Mouse (Mus musculus): ENCODE measurements around the gene Pparg. TPM values are rescaled to one million over a fixed set of nuclear protein-coding genes. Genes with fewer than 3 reads are reported as not detected.

Pparg gene
- polyA plus RNA-seq, 3 experiments from 2014 or later = 0.43 to 0.99 (median 0.54) TPM

- no peak for ATAC-seq
Measured at GRCm38 (mm10) chr6:115464661-115465060, 103.9 kb downstream of the Pparg start.

GRCm38 (mm10) chr6:115465463-115465862 is 104.7 kb downstream of the Pparg start:
- ATAC-seq = no peak

- no peak for ATAC-seq
Measured at GRCm38 (mm10) chr6:115465876-115466275, 105.1 kb downstream of the Pparg start.

GRCm38 (mm10) chr6:115466601-115467000 is 105.8 kb downstream of the Pparg start:
- ATAC-seq = no peak

GRCm38 (mm10) chr6:115469666-115470581 is 109.2 kb downstream of the Pparg start:
- ATAC-seq = no peak

- ATAC-seq = no peak
Measured at GRCm38 (mm10) chr6:115471956-115472355, 111.2 kb downstream of the Pparg start.

GRCm38 (mm10) chr6:115477081-115477695 is 116.4 kb downstream of the Pparg start:
- ATAC-seq = no peak

- no peak for ATAC-seq
Measured at GRCm38 (mm10) chr6:115479963-115480321, 119.2 kb downstream of the Pparg start.

- no peak for ATAC-seq
Measured at GRCm38 (mm10) chr6:115480322-115481017, 119.7 kb downstream of the Pparg start.

- ATAC-seq = no peak
Measured at GRCm38 (mm10) chr6:115481018-115481354, 120.2 kb downstream of the Pparg start.

- no peak for ATAC-seq
Measured at GRCm38 (mm10) chr6:115481603-115482002, 120.9 kb downstream of the Pparg start.

GRCm38 (mm10) chr6:115485635-115486034 is 124.9 kb downstream of the Pparg start:
- no peak for ATAC-seq

- no peak for ATAC-seq
Measured at GRCm38 (mm10) chr6:115489831-115490230, 129.1 kb downstream of the Pparg start.

GRCm38 (mm10) chr6:115492952-115493613 is 132.3 kb downstream of the Pparg start:
- no peak for ATAC-seq

- ATAC-seq = no peak
Measured at GRCm38 (mm10) chr6:115493824-115494223, 133.1 kb downstream of the Pparg start.

GRCm38 (mm10) chr6:115499540-115499939 is 138.8 kb downstream of the Pparg start:
- no peak for ATAC-seq

GRCm38 (mm10) chr6:115500234-115500633 is 139.5 kb downstream of the Pparg start:
- ATAC-seq = no peak

GRCm38 (mm10) chr6:115501131-115501530 is 140.4 kb downstream of the Pparg start:
- no peak for ATAC-seq

- ATAC-seq = no peak
Measured at GRCm38 (mm10) chr6:115503038-115503437, 142.3 kb downstream of the Pparg start.

- ATAC-seq = no peak
Measured at GRCm38 (mm10) chr6:115503549-115504159, 142.9 kb downstream of the Pparg start.

- ATAC-seq = no peak
Measured at GRCm38 (mm10) chr6:115504160-115504558, 143.4 kb downstream of the Pparg start.

- no peak for ATAC-seq
Measured at GRCm38 (mm10) chr6:115504915-115505314, 144.2 kb downstream of the Pparg start.
